Mouse (Mus musculus) stomach, postnatal 0 days (tissue): ENCODE measurements around the gene Foxs1. TPM values are rescaled to one million over a fixed set of nuclear protein-coding genes. Genes with fewer than 3 reads are reported as not detected.

Experiments used
- ATAC-seq: fragments of 200-750 bp; cut with Nextera tagmentation; 2 replicates; pipeline ENCODE4 v1.8.0; 2017; ENCODE audit not compliant: low FRiP score, low TSS enrichment
- DNase-seq: peaks from one replicate; pipeline ENCODE4 v3.0.0-alpha.2; 2016; ENCODE audit warnings: low spot score
- H3K27ac ChIP-seq: fragments of 300-500 bp; sonication (generic); replicated peaks from 2 replicates; pipeline ENCODE4 v1.5.1; 2014; ENCODE audit warnings: mild to moderate bottlenecking, control low read depth
- H3K27me3 ChIP-seq: fragments of 300-500 bp; sonication (generic); 2 replicates; pipeline ENCODE4 v1.6.1; 2014; ENCODE audit warnings: low read length; ENCODE audit not compliant: control insufficient read depth, insufficient read depth
- H3K36me3 ChIP-seq: fragments of 300-500 bp; sonication (generic); 2 replicates; pipeline ENCODE4 v1.6.1; 2014; ENCODE audit warnings: low read length, mixed read lengths; ENCODE audit not compliant: control insufficient read depth, insufficient read depth
- H3K4me1 ChIP-seq: fragments of 300-500 bp; sonication (generic); replicated peaks from 2 replicates; pipeline ENCODE4 v1.6.1; 2014; ENCODE audit warnings: antibody characterized with exemption; ENCODE audit not compliant: control insufficient read depth, insufficient read depth
- H3K4me2 ChIP-seq: fragments of 300-500 bp; sonication (generic); replicated peaks from 2 replicates; pipeline ENCODE4 v1.6.1; 2014; ENCODE audit warnings: low read depth, mild to moderate bottlenecking, control low read depth, moderate library complexity
- H3K4me3 ChIP-seq: fragments of 300-500 bp; sonication (generic); 2 replicates; pipeline ENCODE4 v1.5.1; 2014; ENCODE audit warnings: low read depth, low read length, control low read depth
- H3K9ac ChIP-seq: fragments of 300-500 bp; sonication (generic); 2 replicates; pipeline ENCODE4 v1.6.1; 2014; ENCODE audit warnings: mild to moderate bottlenecking, low read length, control low read depth, mixed read lengths
- H3K9me3 ChIP-seq: fragments of 300-500 bp; sonication (generic); 2 replicates; pipeline ENCODE4 v1.6.1; 2016; ENCODE audit warnings: low read length; ENCODE audit not compliant: control insufficient read depth
- CTCF ChIP-seq: IDR thresholded peaks from 2 replicates; pipeline ENCODE4 v1.5.1; 2016; ENCODE audit warnings: antibody characterized with exemption, low read depth, mild to moderate bottlenecking, moderate library complexity
- EP300 ChIP-seq: optimal IDR thresholded peaks from 2 replicates; pipeline ENCODE3; 2016; ENCODE audit warnings: antibody characterized with exemption
- WGBS: fragments of 180-500 bp; shearing (Covaris S2); extraction: QIAGEN DNeasy Blood & Tissue Kit; methylation state at CpG from one replicate; pipeline ENCODE4 v1.1.7; 2014; 5-methylcytosine and 5-hydroxymethylcytosine counted together
- polyA plus RNA-seq: library from polyadenylated mRNA; unstranded; fragments of >200 nt; fragmentation: Nextera tagmentation; extraction: Ambion mirVana; gene quantifications from 2 replicates; pipeline ENCODE4 v1.2.1, GENCODE M21; 2015

Foxs1 gene
- polyA plus RNA-seq, 1 experiment from 2014 or later: 2.6 TPM

DNA sequence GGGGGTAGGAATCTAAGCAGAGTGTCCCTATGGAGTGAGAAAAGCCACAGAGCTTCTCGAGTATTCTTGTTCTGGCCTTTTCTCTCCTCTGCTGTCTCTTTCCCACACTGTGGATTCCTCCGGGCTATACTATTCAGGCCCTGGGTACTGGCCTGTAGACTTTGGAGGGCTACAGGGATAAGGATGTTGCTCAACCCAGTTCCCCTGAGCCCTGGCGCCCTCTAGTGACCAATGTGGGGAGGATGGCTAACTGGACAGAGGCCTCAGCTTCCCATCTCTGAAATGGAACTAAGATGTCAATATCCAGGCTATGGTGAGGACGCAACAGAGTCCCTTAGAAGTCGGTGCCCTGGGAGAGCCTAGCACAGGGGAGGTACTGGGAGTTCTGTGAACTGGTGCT lies 606 bp upstream of the Foxs1 start:
- H3K4me2 ChIP-seq: no peak overlapping the region
- ATAC-seq (no peak), DNase-seq (peak; percentile 47)
- no peaks in the 10 kb centered on the region for H3K36me3 ChIP-seq
- TF ChIP-seq EP300 (no peak), CTCF (peak; percentile 78)
- no peaks in the 10 kb centered on the region for H3K27me3 ChIP-seq
- no peaks in the 10 kb centered on the region for H3K9me3 ChIP-seq
- H3K4me1 ChIP-seq: no peaks in the 10 kb centered on the region
- H3K9ac ChIP-seq: no peak overlapping the region
- H3K4me3 ChIP-seq: no peak overlapping the region
- H3K27ac ChIP-seq: no peak overlapping the region
- 31% methylated on average over 5 of the region's 5 CpGs for WGBS

DNA sequence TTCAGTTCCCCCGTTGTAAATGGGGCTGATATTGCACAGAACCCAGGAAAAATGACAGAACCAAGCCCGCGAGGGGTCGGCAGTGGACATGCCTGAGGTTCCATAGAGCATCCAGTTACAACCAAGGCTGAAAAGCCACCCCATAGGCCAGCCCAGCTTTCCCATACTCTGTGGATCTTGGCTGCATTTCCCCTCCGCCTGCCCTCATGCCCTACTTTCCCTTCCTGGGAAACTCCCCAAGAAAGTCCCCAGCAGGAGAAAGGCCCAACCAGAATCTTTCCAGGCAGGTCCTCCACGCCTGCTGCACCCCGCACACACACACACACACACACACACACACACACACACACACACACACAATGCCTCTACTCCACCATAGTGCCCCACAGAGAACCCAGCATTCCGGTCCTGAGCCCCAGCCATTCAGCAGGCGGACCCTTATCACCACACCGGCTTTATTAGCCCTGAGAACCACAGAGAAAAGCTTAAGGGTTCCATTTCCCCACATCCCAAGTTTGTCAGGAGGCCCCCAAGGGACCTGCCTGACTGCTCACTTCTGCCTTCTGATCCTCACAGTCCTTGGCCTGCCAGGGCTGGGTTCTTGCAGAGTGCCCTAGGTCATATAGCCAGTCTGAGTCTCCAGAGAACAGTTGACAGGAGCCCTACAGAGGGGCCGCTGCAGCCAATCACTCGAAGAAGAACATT lies 1.4 kb downstream of the Foxs1 start:
- Histone ChIP-seq H3K4me1 (no peaks in the 10 kb centered on the region), H3K27me3 (no peaks in the 10 kb centered on the region), H3K36me3 (no peaks in the 10 kb centered on the region), H3K27ac (peak overlapping the region; percentile 53; the same call in 1 of the 2 replicates), H3K4me2 (no peak overlapping the region), H3K9me3 (no peaks in the 10 kb centered on the region), H3K9ac (0 out of 2 replicates have a peak overlapping the region, but pooled peaks have one; percentile 4), H3K4me3 (peak overlapping the region; percentile 10; the same call in 1 of the 2 replicates)
- DNase-seq: no peak
- WGBS: 65% methylated on average over 12 of the region's 12 CpGs
- TF ChIP-seq CTCF (no peak), EP300 (no peak)
- ATAC-seq: no peak

- WGBS: 23% methylated on average over 2 of the region's 2 CpGs
- H3K4me1 ChIP-seq: no peaks in the 10 kb centered on the region
- DNase-seq: no peak
- H3K9ac ChIP-seq: no peak overlapping the region
- H3K27ac ChIP-seq: 0 out of 2 replicates have a peak overlapping the region, but pooled peaks have one; percentile 1
- H3K36me3 ChIP-seq: no peaks in the 10 kb centered on the region
- H3K4me3 ChIP-seq: no peak overlapping the region
- no peaks in the 10 kb centered on the region for H3K27me3 ChIP-seq
- H3K4me2 ChIP-seq: no peak overlapping the region
- TF ChIP-seq EP300: no peak
- H3K9me3 ChIP-seq: no peaks in the 10 kb centered on the region
- ATAC-seq: no peak
Measured at GRCm38 (mm10) chr2:152930276-152930675, 2.7 kb downstream of the Foxs1 start.

DNA sequence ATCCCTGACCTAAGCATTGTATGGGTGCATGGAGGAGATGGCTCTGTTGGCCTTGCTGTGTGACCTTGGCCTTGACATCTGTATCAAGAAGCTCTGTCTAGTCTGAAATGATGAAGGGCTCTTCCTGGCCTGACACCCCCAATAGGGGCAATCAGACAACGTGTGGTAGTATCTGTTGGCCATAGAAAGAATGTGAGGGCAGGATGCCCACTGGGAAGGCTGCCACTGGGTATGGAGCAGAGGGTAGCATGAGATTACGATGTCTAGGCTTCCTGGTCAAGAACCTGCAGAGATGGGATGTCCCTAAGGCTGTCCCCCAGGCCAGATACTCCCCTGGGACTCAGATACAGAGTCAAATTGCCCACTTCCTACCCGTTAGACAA lies 4.0 kb downstream of the Foxs1 start:
- H3K9ac ChIP-seq: no peak overlapping the region
- no peaks in the 10 kb centered on the region for H3K9me3 ChIP-seq
- H3K27me3 ChIP-seq: no peaks in the 10 kb centered on the region
- no peaks in the 10 kb centered on the region for H3K4me1 ChIP-seq
- H3K36me3 ChIP-seq: no peaks in the 10 kb centered on the region
- ATAC-seq (no peak), DNase-seq (no peak)
- 63% methylated on average over 3 of the region's 3 CpGs for WGBS
- H3K27ac ChIP-seq: peak overlapping the region; percentile 63
- no peak overlapping the region for H3K4me3 ChIP-seq
- H3K4me2 ChIP-seq: no peak overlapping the region
- TF ChIP-seq CTCF: no peak
- TF ChIP-seq EP300: no peak

DNA sequence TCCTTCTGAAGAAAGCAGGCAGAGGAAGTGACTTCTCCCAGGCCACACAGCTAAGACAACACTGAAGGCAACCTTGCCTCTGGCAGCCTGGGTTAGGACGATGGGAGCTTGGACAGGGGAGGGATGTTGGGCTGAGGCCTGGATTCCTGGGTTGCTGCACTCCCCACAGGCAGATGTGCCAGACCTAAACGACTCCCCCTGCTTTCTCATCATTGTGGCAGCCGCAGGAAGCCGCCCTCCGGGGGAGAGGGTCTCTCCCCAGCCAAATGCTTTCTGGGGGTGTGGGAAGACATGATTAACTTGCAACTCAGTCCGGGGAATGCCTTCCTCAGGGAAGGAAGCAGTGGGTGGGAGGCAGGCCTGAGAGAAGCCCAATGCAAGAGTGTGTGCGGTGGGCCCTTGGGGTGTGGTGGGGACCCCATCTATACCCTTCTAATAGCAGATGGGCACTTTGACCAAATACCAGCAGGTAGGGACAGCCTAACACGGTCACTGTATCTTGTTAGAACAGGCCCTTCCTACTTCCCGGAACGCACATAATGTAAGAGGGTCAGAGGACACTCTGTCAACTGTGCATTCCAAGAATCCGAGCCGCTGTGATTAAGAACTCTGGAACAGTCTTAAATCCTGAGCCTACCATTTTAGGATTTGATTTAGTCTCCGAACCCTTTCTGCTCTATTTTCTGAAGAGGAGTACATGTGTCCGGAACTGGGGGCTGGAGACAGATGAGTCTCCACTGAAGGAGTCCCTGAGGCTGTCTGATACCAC lies 4.6 kb downstream of the Foxs1 start:
- H3K4me2 ChIP-seq: no peak overlapping the region
- no peaks in the 10 kb centered on the region for H3K27me3 ChIP-seq
- no peaks in the 10 kb centered on the region for H3K9me3 ChIP-seq
- DNase-seq: peak; percentile 31
- no peak overlapping the region for H3K9ac ChIP-seq
- H3K4me3 ChIP-seq: no peak overlapping the region
- WGBS: 42% methylated on average over 14 of the region's 14 CpGs
- no peaks in the 10 kb centered on the region for H3K36me3 ChIP-seq
- no peak for ATAC-seq
- peak overlapping the region; percentile 63 for H3K27ac ChIP-seq
- H3K4me1 ChIP-seq: no peaks in the 10 kb centered on the region
- TF ChIP-seq CTCF (no peak), EP300 (no peak)

GRCm38 (mm10) chr2:152927371-152927770 lies 5.6 kb downstream of the Foxs1 start:
- H3K4me3 ChIP-seq: no peak overlapping the region
- H3K9ac ChIP-seq: no peak overlapping the region
- TF ChIP-seq EP300 (no peak), CTCF (no peak)
- no peak overlapping the region for H3K4me2 ChIP-seq
- WGBS: 52% methylated on average over 5 of the region's 5 CpGs
- DNase-seq (no peak), ATAC-seq (no peak)
- H3K27me3 ChIP-seq: no peaks in the 10 kb centered on the region
- no peaks in the 10 kb centered on the region for H3K4me1 ChIP-seq
- H3K27ac ChIP-seq: 0 out of 2 replicates have a peak overlapping the region, but pooled peaks have one; percentile 8
- H3K9me3 ChIP-seq: no peaks in the 10 kb centered on the region
- H3K36me3 ChIP-seq: no peaks in the 10 kb centered on the region
